Mouse (Mus musculus) stomach, embryonic 16.5 days (tissue): Measurements from ENCODE around the gene Csn1s2b. TPM values are rescaled to one million over a fixed set of nuclear protein-coding genes. Genes with fewer than 3 reads are reported as not detected.
"Not testable (repeated sequence)": the region's sequence is repeated elsewhere in the genome, so short reads cannot be mapped to it uniquely, and the experiment has no call there.

ENCODE experiments used
- ATAC-seq: fragments of 200-750 bp; cut with Nextera tagmentation; 2 replicates; pipeline ENCODE4 v1.8.0; 2017; ENCODE audit warnings: moderate number of reproducible peaks, moderate TSS enrichment; ENCODE audit not compliant: insufficient read depth, low FRiP score
- H3K27ac ChIP-seq: fragments of 300-500 bp; sonication (generic); 2 replicates; pipeline ENCODE4 v1.5.1; 2014; ENCODE audit warnings: low read length
- H3K27me3 ChIP-seq: fragments of 300-500 bp; sonication (generic); 2 replicates; pipeline ENCODE4 v1.6.1; 2014; ENCODE audit warnings: low read length, control low read depth, mixed read lengths; ENCODE audit not compliant: control insufficient read depth, insufficient read depth
- H3K36me3 ChIP-seq: fragments of 300-500 bp; sonication (generic); 2 replicates; pipeline ENCODE4 v1.6.1; 2014; ENCODE audit warnings: low read length; ENCODE audit not compliant: control insufficient read depth, insufficient read depth
- H3K4me1 ChIP-seq: fragments of 300-500 bp; sonication (generic); 2 replicates; pipeline ENCODE4 v1.6.1; 2014; ENCODE audit warnings: low read length, control low read depth, mixed read lengths; ENCODE audit not compliant: control insufficient read depth, insufficient read depth
- H3K4me2 ChIP-seq: fragments of 300-500 bp; sonication (generic); 2 replicates; pipeline ENCODE4 v1.6.1; 2014; ENCODE audit warnings: low read depth, low read length, mixed read lengths
- H3K4me3 ChIP-seq: fragments of 300-500 bp; sonication (generic); replicated peaks from 2 replicates; pipeline ENCODE4 v1.5.1; 2014; ENCODE audit warnings: mild to moderate bottlenecking, low read length
- H3K9ac ChIP-seq: fragments of 300-500 bp; sonication (generic); 2 replicates; pipeline ENCODE4 v1.6.1; 2014; ENCODE audit warnings: low read length
- H3K9me3 ChIP-seq: fragments of 300-500 bp; sonication (generic); replicated peaks from 2 replicates; pipeline ENCODE4 v1.6.1; 2016; ENCODE audit warnings: low read length, control low read depth; ENCODE audit not compliant: control insufficient read depth
- WGBS: fragments of 180-500 bp; shearing (Covaris S2); extraction: QIAGEN DNeasy Blood & Tissue Kit; methylation state at CpG from one replicate; pipeline ENCODE4 v1.1.7; 2014; 5-methylcytosine and 5-hydroxymethylcytosine counted together
- polyA plus RNA-seq: library from polyadenylated mRNA; unstranded; fragments of >200 nt; fragmentation: Nextera tagmentation; extraction: Ambion mirVana; gene quantifications from 2 replicates; pipeline ENCODE4 v1.2.1, GENCODE M21; 2015

The Csn1s2b gene
- polyA plus RNA-seq = not detected in 2 replicates

DNA sequence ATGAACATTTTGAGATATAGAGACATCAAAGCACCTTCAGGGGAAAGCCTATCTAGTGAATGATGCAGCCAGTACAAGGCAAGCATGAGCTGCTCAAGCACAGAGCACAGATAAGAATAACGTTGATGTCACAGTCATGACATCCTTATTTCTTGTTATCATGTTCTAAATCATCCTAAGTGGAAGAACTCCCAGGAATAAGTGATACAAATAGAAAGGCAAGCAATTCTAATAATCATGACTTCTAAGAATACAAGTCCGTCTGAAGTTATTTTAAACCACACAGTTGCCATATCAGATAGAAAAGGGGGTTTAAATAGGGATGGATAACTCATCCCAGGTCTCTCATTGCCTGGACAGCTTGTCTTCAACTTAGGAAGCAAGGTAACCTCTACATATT, at the start of gene Csn1s2b:
TSS of gene Csn1s2b (plus strand) at position 301 of the 400 bp plus-strand sequence.
- no peak for ATAC-seq
- H3K4me1 ChIP-seq = no peaks in the 10 kb centered on the region
- WGBS = 64% methylated on average over 2 of the region's 2 CpGs

DNA sequence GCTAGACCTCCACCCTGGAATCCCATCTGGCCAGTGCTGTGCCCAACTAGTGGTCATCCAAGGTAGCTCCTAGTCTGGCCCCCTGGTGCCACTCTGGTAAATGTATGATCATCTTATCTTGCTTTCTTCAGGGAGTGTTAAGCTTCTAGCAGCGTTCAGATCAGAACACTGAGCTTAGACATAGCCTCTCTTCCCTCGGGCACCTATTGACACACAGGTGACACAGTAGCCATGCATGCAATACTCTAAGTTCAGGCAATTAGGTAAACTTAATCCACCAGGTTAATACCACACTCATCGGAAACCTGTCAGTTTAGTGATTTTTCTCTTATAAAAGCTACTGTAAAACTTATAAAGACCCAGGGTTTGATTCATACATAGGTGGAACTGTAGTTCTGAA, 43.3 kb upstream of the Csn1s2b start:
- no peaks in the 10 kb centered on the region for H3K4me1 ChIP-seq
- H3K4me2 ChIP-seq = no peak overlapping the region
- no peaks in the 10 kb centered on the region for H3K9me3 ChIP-seq
- no peak for ATAC-seq
- no peaks in the 10 kb centered on the region for H3K36me3 ChIP-seq
- H3K9ac ChIP-seq = no peak overlapping the region
- H3K27me3 ChIP-seq = no peaks in the 10 kb centered on the region
- no peak overlapping the region for H3K4me3 ChIP-seq
- 79% methylated on average over 3 of the region's 3 CpGs for WGBS
- no peak overlapping the region for H3K27ac ChIP-seq

More for the DNA sequence above, at the start of gene Csn1s2b:
- no peak within 1 kb of the TSS for H3K9ac ChIP-seq
- H3K36me3 ChIP-seq = no peaks in the 10 kb centered on the region
- H3K4me2 ChIP-seq = no peak within 1 kb of the TSS
- no peaks in the 10 kb centered on the region for H3K27me3 ChIP-seq
- no peaks in the 10 kb centered on the region for H3K9me3 ChIP-seq
- H3K4me3 ChIP-seq = no peak within 1 kb of the TSS
- no peak within 1 kb of the TSS for H3K27ac ChIP-seq

DNA sequence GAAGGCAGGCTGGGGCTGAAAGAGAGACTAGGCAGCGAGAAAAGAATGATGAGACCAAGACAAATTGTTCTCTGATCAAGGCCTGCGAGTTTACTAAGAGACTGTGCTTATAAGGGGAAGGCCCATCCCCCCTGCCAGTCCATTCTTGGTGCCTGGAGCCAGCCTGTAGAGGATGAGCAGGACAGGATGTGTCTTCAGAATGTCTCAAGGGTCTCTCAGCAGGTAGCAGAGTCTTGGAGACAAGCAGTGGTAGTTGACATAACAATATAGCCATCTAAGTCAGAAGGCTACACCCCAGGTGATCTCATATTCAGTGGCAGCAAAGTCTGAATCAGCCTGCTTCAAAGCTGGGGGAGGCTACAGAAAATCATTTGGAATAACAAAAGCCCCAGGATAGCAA, 35.7 kb upstream of the Csn1s2b start:
- H3K9me3 ChIP-seq, H3K27me3 ChIP-seq, ATAC-seq: not testable (repeated sequence)

DNA sequence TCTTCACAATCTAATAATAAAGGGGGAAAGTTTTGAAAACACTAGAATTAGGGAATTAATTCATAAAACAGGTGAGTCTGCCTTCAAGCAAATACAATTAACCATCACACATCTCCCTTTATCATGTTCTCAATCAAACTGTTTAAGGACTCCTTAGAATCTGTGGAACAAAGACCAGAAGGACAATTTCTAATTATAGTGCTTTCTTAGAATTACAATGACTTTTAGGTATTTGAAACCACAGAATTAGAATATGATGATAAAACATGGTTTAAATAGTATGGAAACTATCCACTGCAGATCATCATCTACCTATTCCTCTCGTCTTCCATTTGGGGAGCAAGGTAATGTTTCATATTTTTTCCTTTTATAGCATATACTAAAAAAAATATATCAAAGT, 33.6 kb upstream of the Csn1s2b start, which contains the start of gene Csn1s2a:
TSS of gene Csn1s2a (plus strand) at position 301 of the 400 bp plus-strand sequence.
- H3K4me1 ChIP-seq = no peaks in the 10 kb centered on the region
- H3K9me3 ChIP-seq = no peaks in the 10 kb centered on the region
- no peak within 1 kb of the TSS for H3K4me2 ChIP-seq
- H3K9ac ChIP-seq = no peak within 1 kb of the TSS
- no peak within 1 kb of the TSS for H3K4me3 ChIP-seq
- no peak within 1 kb of the TSS for H3K27ac ChIP-seq
- H3K36me3 ChIP-seq = no peaks in the 10 kb centered on the region
- H3K27me3 ChIP-seq = no peaks in the 10 kb centered on the region
- 81% methylated on average over 1 of the region's 1 CpGs for WGBS
- ATAC-seq = no peak

More for the DNA sequence above, 35.7 kb upstream of the Csn1s2b start:
- WGBS = 42% methylated on average over 2 of the region's 2 CpGs
- not testable (repeated sequence) for H3K36me3 ChIP-seq, H3K4me3 ChIP-seq, H3K4me1 ChIP-seq, H3K4me2 ChIP-seq, H3K9ac ChIP-seq, H3K27ac ChIP-seq

GRCm38 (mm10) chr5:87782731-87783130, 25.2 kb upstream of the Csn1s2b start:
- no peaks in the 10 kb centered on the region for H3K4me1 ChIP-seq
- no peak overlapping the region for H3K4me2 ChIP-seq
- no peak overlapping the region for H3K27ac ChIP-seq
- H3K36me3 ChIP-seq = no peaks in the 10 kb centered on the region
- no peaks in the 10 kb centered on the region for H3K9me3 ChIP-seq
- ATAC-seq = no peak
- no peaks in the 10 kb centered on the region for H3K27me3 ChIP-seq
- 57% methylated on average over 4 of the region's 4 CpGs for WGBS
- no peak overlapping the region for H3K9ac ChIP-seq
- H3K4me3 ChIP-seq = no peak overlapping the region

GRCm38 (mm10) chr5:87809253-87809652, 1.4 kb downstream of the Csn1s2b start:
- Histone ChIP-seq H3K9me3 (no peaks in the 10 kb centered on the region), H3K9ac (no peak overlapping the region), H3K27ac (no peak overlapping the region), H3K4me1 (no peaks in the 10 kb centered on the region), H3K27me3 (no peaks in the 10 kb centered on the region), H3K4me3 (no peak overlapping the region), H3K4me2 (no peak overlapping the region), H3K36me3 (no peaks in the 10 kb centered on the region)
- ATAC-seq = no peak
- 62% methylated on average over 2 of the region's 2 CpGs for WGBS

DNA sequence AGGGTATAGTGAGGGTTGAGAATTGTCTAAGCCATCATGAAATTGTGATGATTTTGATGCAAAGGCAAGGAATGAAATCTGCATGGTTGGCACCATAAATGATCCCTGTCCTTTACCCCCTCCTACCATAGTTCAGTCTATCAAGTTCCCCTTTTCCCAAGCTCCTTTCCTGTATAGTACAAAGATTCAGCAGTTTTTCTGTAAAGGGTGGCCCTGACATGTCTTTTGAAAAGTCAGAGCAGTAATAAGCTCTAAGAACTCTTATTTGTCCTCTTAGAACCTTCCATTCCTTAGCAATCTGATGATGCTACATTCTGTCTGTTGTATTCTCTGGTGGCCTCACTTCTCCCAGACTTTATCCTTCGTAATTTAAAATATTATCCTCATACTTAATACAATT, 17.5 kb downstream of the Csn1s2b start, which contains the start of gene Prr27:
TSS of gene Prr27 (plus strand) at position 301 of the 400 bp plus-strand sequence.
- no peak for ATAC-seq
- WGBS = 66% methylated on average over 1 of the region's 1 CpGs
- H3K4me3 ChIP-seq = no peak within 1 kb of the TSS
- no peaks in the 10 kb centered on the region for H3K27me3 ChIP-seq
- no peaks in the 10 kb centered on the region for H3K36me3 ChIP-seq
- no peak within 1 kb of the TSS for H3K4me2 ChIP-seq
- H3K9me3 ChIP-seq = no peaks in the 10 kb centered on the region
- no peak within 1 kb of the TSS for H3K9ac ChIP-seq
- no peaks in the 10 kb centered on the region for H3K4me1 ChIP-seq
- no peak within 1 kb of the TSS for H3K27ac ChIP-seq

DNA sequence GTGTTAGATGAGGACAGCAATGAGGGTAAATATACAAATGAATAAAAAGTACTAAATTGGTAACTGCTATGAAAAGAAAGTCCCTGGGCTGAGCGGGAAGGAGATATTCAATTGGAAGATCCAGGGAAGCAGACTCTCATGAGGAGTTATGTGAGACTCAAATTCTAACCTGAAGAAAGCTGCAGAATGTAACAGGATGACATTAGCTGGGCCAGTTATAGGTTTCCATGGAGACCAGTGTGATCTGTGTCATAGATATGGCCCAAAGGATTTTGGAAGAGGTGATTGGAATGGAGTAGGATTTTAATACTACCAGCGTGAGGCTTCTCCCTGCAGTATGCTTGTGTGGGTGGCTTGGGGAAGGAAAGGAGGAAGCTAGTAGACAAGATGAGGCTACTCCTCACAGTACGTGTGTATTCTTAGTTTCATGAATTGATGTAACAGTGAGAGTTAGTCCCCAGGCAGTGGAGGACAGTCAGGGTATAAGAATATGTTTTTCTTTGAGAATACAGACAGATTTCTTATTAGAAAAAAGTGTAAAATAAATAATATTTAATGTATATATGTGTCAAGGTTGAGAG, 47.3 kb downstream of the Csn1s2b start:
- ATAC-seq = no peak
- 74% methylated on average over 3 of the region's 3 CpGs for WGBS

DNA sequence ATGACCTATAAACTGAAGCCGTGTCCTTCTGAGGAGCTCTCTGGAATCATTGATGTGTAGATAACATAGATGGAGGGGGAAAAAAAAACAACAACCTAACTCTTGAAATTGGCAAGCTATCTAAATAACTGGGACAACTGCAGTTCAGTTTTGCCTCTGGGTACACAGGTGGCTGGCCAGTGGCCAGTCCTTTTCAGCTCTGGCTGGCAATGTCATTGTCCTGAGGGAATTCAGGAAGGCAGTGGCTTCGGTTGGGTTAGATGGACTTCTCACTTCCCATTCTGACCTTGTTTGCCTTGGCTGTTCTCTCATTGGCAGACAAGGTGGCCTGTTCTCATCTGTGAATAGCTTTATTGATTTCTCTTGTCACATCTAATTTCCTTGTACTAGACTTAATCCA, 62.2 kb downstream of the Csn1s2b start:
- no peaks in the 10 kb centered on the region for H3K4me1 ChIP-seq
- H3K36me3 ChIP-seq = no peaks in the 10 kb centered on the region
- no peak for ATAC-seq
- H3K27ac ChIP-seq = no peak overlapping the region
- no peak overlapping the region for H3K9ac ChIP-seq
- no peak overlapping the region for H3K4me2 ChIP-seq
- no peaks in the 10 kb centered on the region for H3K27me3 ChIP-seq
- no peak overlapping the region for H3K4me3 ChIP-seq
- H3K9me3 ChIP-seq = no peaks in the 10 kb centered on the region
- WGBS = 52% methylated on average over 2 of the region's 2 CpGs

More for the DNA sequence above, 47.3 kb downstream of the Csn1s2b start:
- H3K4me1 ChIP-seq = no peaks in the 10 kb centered on the region
- H3K36me3 ChIP-seq = no peaks in the 10 kb centered on the region
- H3K27me3 ChIP-seq = no peaks in the 10 kb centered on the region
- H3K4me2 ChIP-seq = no peak overlapping the region
- H3K9ac ChIP-seq = no peak overlapping the region
- no peaks in the 10 kb centered on the region for H3K9me3 ChIP-seq
- H3K27ac ChIP-seq = no peak overlapping the region
- no peak overlapping the region for H3K4me3 ChIP-seq
